Mouse (Mus musculus): ENCODE measurements around the gene Gm20721. TPM values are rescaled to one million over a fixed set of nuclear protein-coding genes. Genes with fewer than 3 reads are reported as not detected.

Gene Gm20721
- polyA plus RNA-seq, 1 experiment: not detected

- DNase-seq: peak; percentile 76
- Histone ChIP-seq H3K4me3 (replicated peaks; ENCODE audit: extremely low read depth, low read depth, low read length) (no peak overlapping the region), H3K4me1 (ENCODE audit: control insufficient read depth, insufficient read depth, low read length) (peaks cover 28% of the 10 kb centered on the region)
- WGBS: 0% methylated on average over 3 of the region's 3 CpGs
- TF ChIP-seq CTCF (IDR thresholded peaks at IDR 0.05; ENCODE audit: insufficient read depth, low read length) (no peak), POLR2A (IDR thresholded peaks at IDR 0.05; ENCODE audit: borderline replicate concordance, extremely low read depth, low read depth, low read length) (no peak)
Observed at GRCm38 (mm10) chr2:174344003-174344655, 2.4 kb downstream of the Gm20721 start.

GRCm38 (mm10) chr2:174343566-174343965, 2.9 kb downstream of the Gm20721 start:
- WGBS: 0% methylated on average over 1 of the region's 1 CpGs
- H3K4me1 ChIP-seq (ENCODE audit: control insufficient read depth, insufficient read depth, low read length): peaks cover 29% of the 10 kb centered on the region
- peak; percentile 16 for DNase-seq
- TF ChIP-seq POLR2A (IDR thresholded peaks at IDR 0.05; ENCODE audit: borderline replicate concordance, extremely low read depth, low read depth, low read length): no peak
- no peak for TF ChIP-seq CTCF (IDR thresholded peaks at IDR 0.05; ENCODE audit: insufficient read depth, low read length)
- no peak overlapping the region for H3K4me3 ChIP-seq (replicated peaks; ENCODE audit: extremely low read depth, low read depth, low read length)

- 38% methylated on average over 8 of the region's 8 CpGs for WGBS
- Histone ChIP-seq H3K4me1 (ENCODE audit: control insufficient read depth, insufficient read depth, low read length) (peaks cover 29% of the 10 kb centered on the region), H3K4me3 (replicated peaks; ENCODE audit: extremely low read depth, low read depth, low read length) (no peak overlapping the region)
- no peak for TF ChIP-seq CTCF (IDR thresholded peaks at IDR 0.05; ENCODE audit: insufficient read depth, low read length)
- no peak for TF ChIP-seq POLR2A (IDR thresholded peaks at IDR 0.05; ENCODE audit: borderline replicate concordance, extremely low read depth, low read depth, low read length)
- DNase-seq: no peak
Observed at GRCm38 (mm10) chr2:174342793-174343400, 3.6 kb downstream of the Gm20721 start.

- no peak for DNase-seq
- no peak overlapping the region for H3K4me3 ChIP-seq (replicated peaks; ENCODE audit: extremely low read depth, low read depth, low read length)
- peaks cover 37% of the 10 kb centered on the region for H3K4me1 ChIP-seq (ENCODE audit: control insufficient read depth, insufficient read depth, low read length)
- WGBS: 55% methylated on average over 4 of the region's 4 CpGs
- TF ChIP-seq POLR2A (IDR thresholded peaks at IDR 0.05; ENCODE audit: borderline replicate concordance, extremely low read depth, low read depth, low read length) (no peak), CTCF (IDR thresholded peaks at IDR 0.05; ENCODE audit: insufficient read depth, low read length) (no peak)
Observed at GRCm38 (mm10) chr2:174340893-174341580, 5.5 kb downstream of the Gm20721 start.

GRCm38 (mm10) chr2:174340229-174340892, 6.2 kb downstream of the Gm20721 start:
- DNase-seq: no peak
- H3K4me1 ChIP-seq (ENCODE audit: control insufficient read depth, insufficient read depth, low read length): peaks cover 35% of the 10 kb centered on the region

GRCm38 (mm10) chr2:174339701-174340100, 6.8 kb downstream of the Gm20721 start:
- H3K4me1 ChIP-seq (ENCODE audit: control insufficient read depth, insufficient read depth, low read length): peaks cover 36% of the 10 kb centered on the region
- DNase-seq: no peak
- TF ChIP-seq CTCF (IDR thresholded peaks at IDR 0.05; ENCODE audit: insufficient read depth, low read length) (no peak), POLR2A (IDR thresholded peaks at IDR 0.05; ENCODE audit: borderline replicate concordance, extremely low read depth, low read depth, low read length) (no peak)
- no peak overlapping the region for H3K4me3 ChIP-seq (replicated peaks; ENCODE audit: extremely low read depth, low read depth, low read length)
- 91% methylated on average over 1 of the region's 1 CpGs for WGBS

More at GRCm38 (mm10) chr2:174340229-174340892, 6.2 kb downstream of the Gm20721 start:
- no peak for TF ChIP-seq CTCF (IDR thresholded peaks at IDR 0.05; ENCODE audit: insufficient read depth, low read length)
- no peak for TF ChIP-seq POLR2A (IDR thresholded peaks at IDR 0.05; ENCODE audit: borderline replicate concordance, extremely low read depth, low read depth, low read length)
- H3K4me3 ChIP-seq (replicated peaks; ENCODE audit: extremely low read depth, low read depth, low read length): no peak overlapping the region
- WGBS: 74% methylated on average over 3 of the region's 3 CpGs

- H3K4me1 ChIP-seq (ENCODE audit: control insufficient read depth, insufficient read depth, low read length): peaks cover 34% of the 10 kb centered on the region
- WGBS: 67% methylated on average over 13 of the region's 13 CpGs
- TF ChIP-seq POLR2A (IDR thresholded peaks at IDR 0.05; ENCODE audit: borderline replicate concordance, extremely low read depth, low read depth, low read length) (no peak), CTCF (IDR thresholded peaks at IDR 0.05; ENCODE audit: insufficient read depth, low read length) (no peak)
- DNase-seq: no peak
- no peak overlapping the region for H3K4me3 ChIP-seq (replicated peaks; ENCODE audit: extremely low read depth, low read depth, low read length)
Observed at GRCm38 (mm10) chr2:174337275-174337674, 9.2 kb downstream of the Gm20721 start.

DNA sequence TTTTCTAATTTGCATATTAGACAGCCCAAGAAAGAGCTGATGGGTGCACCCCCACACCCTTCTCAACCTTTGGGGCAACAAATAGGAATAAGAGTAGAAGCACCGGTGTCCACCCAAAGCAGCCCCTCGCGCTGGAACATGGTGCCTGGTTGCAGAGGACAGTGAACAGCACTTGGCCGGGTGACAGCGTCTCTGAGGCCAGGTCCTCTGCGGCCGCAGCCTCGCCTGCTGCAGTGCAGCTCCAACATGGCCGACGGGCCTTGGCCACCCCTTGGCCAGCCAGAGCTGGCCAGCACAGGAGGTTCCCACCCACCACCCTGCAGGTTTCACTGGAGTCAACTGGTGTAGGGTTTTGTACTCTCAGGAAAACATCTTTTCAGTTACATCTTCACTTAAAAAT, 12.1 kb downstream of the Gm20721 start:
- TF ChIP-seq CTCF (IDR thresholded peaks at IDR 0.05; ENCODE audit: insufficient read depth, low read length): no peak
- TF ChIP-seq POLR2A (IDR thresholded peaks at IDR 0.05; ENCODE audit: borderline replicate concordance, extremely low read depth, low read depth, low read length): no peak
- Histone ChIP-seq H3K4me3 (replicated peaks; ENCODE audit: extremely low read depth, low read depth, low read length) (no peak overlapping the region), H3K4me1 (ENCODE audit: control insufficient read depth, insufficient read depth, low read length) (peaks cover 29% of the 10 kb centered on the region)
- WGBS: 39% methylated on average over 10 of the region's 10 CpGs
- peak; percentile 23 for DNase-seq

GRCm38 (mm10) chr2:174333239-174333890, 13.1 kb downstream of the Gm20721 start:
- WGBS: 20% methylated on average over 7 of the region's 7 CpGs
- no peak overlapping the region for H3K4me3 ChIP-seq (replicated peaks; ENCODE audit: extremely low read depth, low read depth, low read length)

More at GRCm38 (mm10) chr2:174333239-174333890, 13.1 kb downstream of the Gm20721 start:
- TF ChIP-seq CTCF (IDR thresholded peaks at IDR 0.05; ENCODE audit: insufficient read depth, low read length) (no peak), POLR2A (IDR thresholded peaks at IDR 0.05; ENCODE audit: borderline replicate concordance, extremely low read depth, low read depth, low read length) (no peak)
- DNase-seq: no peak
- peaks cover 27% of the 10 kb centered on the region for H3K4me1 ChIP-seq (ENCODE audit: control insufficient read depth, insufficient read depth, low read length)
